Mouse (Mus musculus) MEL (cell line): ENCODE measurements around the gene Cdkl5. TPM values are rescaled to one million over a fixed set of nuclear protein-coding genes. Genes with fewer than 3 reads are reported as not detected.

Source experiments
- DNase-seq: peaks from one replicate; pipeline ENCODE4 v3.0.0; 2011; ENCODE audit warnings: low read depth, low spot score
- H3K27ac ChIP-seq: 2 replicates; pipeline ENCODE4 v1.5.1; 2012; ENCODE audit warnings: low read depth, mild to moderate bottlenecking, control low read depth, low read length, moderate library complexity; ENCODE audit not compliant: control insufficient read depth
- H3K27me3 ChIP-seq, 2 experiments: fragments of 150-350 bp in 1 of 2; sonication (generic) in 1 of 2; 2 replicates each; pipeline ENCODE4 v1.6.1; 2012; ENCODE audit warnings: low read length in 2 of 2, mild to moderate bottlenecking in 2 of 2, improper control_type of control experiment in 1 of 2, moderate library complexity in 1 of 2; ENCODE audit not compliant: insufficient read depth in 2 of 2, control insufficient read depth in 1 of 2
- H3K36me3 ChIP-seq, 2 experiments: 2 replicates each; pipeline ENCODE4 v1.6.1; 2012 to 2014; ENCODE audit warnings: low read length in 2 of 2, improper control_type of control experiment in 1 of 2, inconsistent platforms in 1 of 2, mild to moderate bottlenecking in 1 of 2; ENCODE audit not compliant: insufficient read depth in 2 of 2, control insufficient read depth in 1 of 2
- H3K4me1 ChIP-seq, 2 experiments: fragments of 150-350 bp in 1 of 2; sonication (generic) in 1 of 2; 2 replicates each; pipeline ENCODE4 v1.6.1; 2012; ENCODE audit warnings: low read length in 2 of 2, improper control_type of control experiment in 1 of 2, mild to moderate bottlenecking in 1 of 2; ENCODE audit not compliant: insufficient read depth in 2 of 2, control insufficient read depth in 1 of 2
- H3K4me3 ChIP-seq, 2 experiments: fragments of 150-350 bp in 1 of 2; sonication (generic) in 1 of 2; 2 replicates each; pipeline ENCODE4 v1.5.1; 2012; ENCODE audit warnings: low read depth in 2 of 2, low read length in 2 of 2, mild to moderate bottlenecking in 2 of 2, moderate library complexity in 2 of 2, control low read depth in 1 of 2, improper control_type of control experiment in 1 of 2; ENCODE audit not compliant: control insufficient read depth in 1 of 2, insufficient read depth in 1 of 2
- H3K79me2 ChIP-seq: 2 replicates; pipeline ENCODE4 v1.6.1; 2012; ENCODE audit warnings: mild to moderate bottlenecking, low read length, moderate library complexity; ENCODE audit not compliant: control insufficient read depth, poor library complexity, insufficient read depth
- H3K9ac ChIP-seq: 2 replicates; pipeline ENCODE4 v1.6.1; 2012; ENCODE audit warnings: low read depth, mild to moderate bottlenecking, control low read depth, low read length, moderate library complexity; ENCODE audit not compliant: control insufficient read depth, poor library complexity, severe bottlenecking
- H3K9me3 ChIP-seq: fragments of 150-350 bp; sonication (generic); replicated peaks from 2 replicates; pipeline ENCODE4 v1.6.1; 2012; ENCODE audit warnings: mild to moderate bottlenecking, low read length, improper control_type of control experiment, moderate library complexity; ENCODE audit not compliant: insufficient read depth
- CHD1 ChIP-seq: IDR thresholded peaks from 2 replicates; pipeline ENCODE4 v1.6.1; 2012; ENCODE audit warnings: low read depth, mild to moderate bottlenecking, inconsistent platforms, low read length, improper control_type of control experiment
- CHD2 ChIP-seq: IDR thresholded peaks from 2 replicates; pipeline ENCODE4 v1.6.1; 2011; ENCODE audit warnings: low read length, improper control_type of control experiment
- CTCF ChIP-seq, 3 experiments: IDR thresholded peaks in 2 of 3; conservative IDR thresholded peaks in 1 of 3; 2 replicates each; pipeline ENCODE4 v1.5.1; 2011 to 2012; ENCODE audit warnings: low read length in 3 of 3, low read depth in 2 of 3, mild to moderate bottlenecking in 2 of 3, improper control_type of control experiment in 1 of 3, inconsistent platforms in 1 of 3, mixed read lengths in 1 of 3, moderate library complexity in 1 of 3; ENCODE audit not compliant: control insufficient read depth in 1 of 3, insufficient read depth in 1 of 3, poor library complexity in 1 of 3, severe bottlenecking in 1 of 3
- E2F4 ChIP-seq: IDR thresholded peaks from 2 replicates; pipeline ENCODE4 v1.6.1; 2011; ENCODE audit warnings: low read depth, low read length, improper control_type of control experiment, borderline replicate concordance
- ETS1 ChIP-seq: IDR thresholded peaks from 2 replicates; pipeline ENCODE4 v1.6.1; 2012; ENCODE audit warnings: low read depth, mild to moderate bottlenecking, inconsistent platforms, low read length, improper control_type of control experiment, moderate library complexity
- JUND ChIP-seq: IDR thresholded peaks from 2 replicates; pipeline ENCODE4 v1.6.1; 2011; ENCODE audit warnings: low read depth, mild to moderate bottlenecking, improper control_type of control experiment, low read length
- KAT2A ChIP-seq: conservative IDR thresholded peaks from 2 replicates; pipeline ENCODE4 v1.6.1; 2012; ENCODE audit warnings: low read depth, low read length, improper control_type of control experiment, inconsistent platforms
- MAFK ChIP-seq: IDR thresholded peaks from 2 replicates; pipeline ENCODE4 v1.6.1; 2011; ENCODE audit warnings: low read depth, mild to moderate bottlenecking, low read length, improper control_type of control experiment, borderline replicate concordance
- MAZ ChIP-seq: IDR thresholded peaks from 2 replicates; pipeline ENCODE4 v1.6.1; 2012; ENCODE audit warnings: low read depth, mild to moderate bottlenecking, inconsistent platforms, low read length, improper control_type of control experiment
- MEF2A ChIP-seq: IDR thresholded peaks from 2 replicates; pipeline ENCODE4 v1.6.1; 2014; ENCODE audit warnings: low read depth, mild to moderate bottlenecking, inconsistent platforms, low read length, improper control_type of control experiment; ENCODE audit not compliant: poor library complexity, insufficient replicate concordance, severe bottlenecking; ENCODE audit errors: extremely low read depth
- MYB ChIP-seq: IDR thresholded peaks from 2 replicates; pipeline ENCODE4 v1.6.1; 2011; ENCODE audit warnings: mild to moderate bottlenecking, low read depth, low read length, improper control_type of control experiment
- NELFE ChIP-seq: IDR thresholded peaks from 2 replicates; pipeline ENCODE4 v1.6.1; 2011; ENCODE audit warnings: low read depth, low read length, improper control_type of control experiment
- POLR2A ChIP-seq, 2 experiments: IDR thresholded peaks; 2 replicates each; pipeline ENCODE4 v1.6.1; 2011 to 2012; ENCODE audit warnings: low read length in 2 of 2, mild to moderate bottlenecking in 2 of 2, control low read depth in 1 of 2, improper control_type of control experiment in 1 of 2, low read depth in 1 of 2, moderate library complexity in 1 of 2; ENCODE audit not compliant: control insufficient read depth in 1 of 2, insufficient read depth in 1 of 2, poor library complexity in 1 of 2
- POLR2AphosphoS2 ChIP-seq: IDR thresholded peaks from 2 replicates; pipeline ENCODE4 v1.6.1; 2011; ENCODE audit warnings: low read length, improper control_type of control experiment
- POLR2AphosphoS5 ChIP-seq: IDR thresholded peaks from 2 replicates; pipeline ENCODE4 v1.6.1; 2012; ENCODE audit warnings: low read depth, borderline replicate concordance, mild to moderate bottlenecking, inconsistent platforms, low read length, moderate library complexity, mixed read lengths
- RAD21 ChIP-seq: IDR thresholded peaks from 2 replicates; pipeline ENCODE4 v1.6.1; 2011; ENCODE audit warnings: mild to moderate bottlenecking, low read depth, low read length, improper control_type of control experiment
- RCOR1 ChIP-seq: IDR thresholded peaks from 2 replicates; pipeline ENCODE4 v1.6.1; 2012; ENCODE audit warnings: low read depth, mild to moderate bottlenecking, inconsistent platforms, low read length, improper control_type of control experiment
- SIN3A ChIP-seq: IDR thresholded peaks from 2 replicates; pipeline ENCODE4 v1.6.1; 2012; ENCODE audit warnings: low read length, improper control_type of control experiment, inconsistent platforms
- SMC3 ChIP-seq: IDR thresholded peaks from 2 replicates; pipeline ENCODE4 v1.6.1; 2011; ENCODE audit warnings: low read depth, low read length, improper control_type of control experiment
- UBTF ChIP-seq: IDR thresholded peaks from 2 replicates; pipeline ENCODE4 v1.6.1; 2012; ENCODE audit warnings: low read depth, mild to moderate bottlenecking, inconsistent platforms, low read length, improper control_type of control experiment, moderate library complexity, borderline replicate concordance; ENCODE audit not compliant: insufficient read depth
- USF1 ChIP-seq: IDR thresholded peaks from 2 replicates; pipeline ENCODE4 v1.6.1; 2014; ENCODE audit warnings: low read depth, mild to moderate bottlenecking, inconsistent platforms, low read length, improper control_type of control experiment, moderate library complexity
- USF2 ChIP-seq, 2 experiments: IDR thresholded peaks; 2 replicates each; pipeline ENCODE4 v1.6.1; 2011 to 2012; ENCODE audit warnings: improper control_type of control experiment in 2 of 2, low read length in 2 of 2, borderline replicate concordance in 1 of 2, inconsistent platforms in 1 of 2, low read depth in 1 of 2, mild to moderate bottlenecking in 1 of 2; ENCODE audit not compliant: insufficient read depth in 1 of 2
- ZC3H11A ChIP-seq: IDR thresholded peaks from 2 replicates; pipeline ENCODE4 v1.6.1; 2012; ENCODE audit warnings: low read depth, mild to moderate bottlenecking, inconsistent platforms, low read length, improper control_type of control experiment
- ZKSCAN1 ChIP-seq: IDR thresholded peaks from 2 replicates; pipeline ENCODE4 v1.6.1; 2012; ENCODE audit warnings: low read depth, mild to moderate bottlenecking, inconsistent platforms, low read length, improper control_type of control experiment, moderate library complexity
- ZMIZ1 ChIP-seq: IDR thresholded peaks from 2 replicates; pipeline ENCODE4 v1.6.1; 2012; ENCODE audit warnings: low read depth, mild to moderate bottlenecking, inconsistent platforms, low read length, improper control_type of control experiment, moderate library complexity
- ZNF384 ChIP-seq: IDR thresholded peaks from 2 replicates; pipeline ENCODE4 v1.6.1; 2012; ENCODE audit warnings: low read depth, mild to moderate bottlenecking, inconsistent platforms, low read length, improper control_type of control experiment
- polyA plus RNA-seq, 2 experiments: library from polyadenylated mRNA; stranded (reverse) in 1 of 2; unstranded in 1 of 2; fragments of >175 nt in 1 of 2; fragments of >200 nt in 1 of 2; gene quantifications; 2 replicates each; pipeline versions ENCODE4 v1.2.1 to v1.2.4; 2012; ENCODE audit warnings: low replicate concordance in 2 of 2, low read depth in 1 of 2; ENCODE audit not compliant: insufficient read length in 2 of 2, insufficient read depth in 1 of 2, missing spikeins in 1 of 2
- total RNA-seq: library from RNA; depleted of rRNA; stranded (reverse); fragments of 300-350 nt; gene quantifications from 2 replicates; pipeline ENCODE4 v1.2.3, GENCODE M21; 2012

Cdkl5 gene
- total and polyA plus RNA-seq, 3 experiments, result 1.7 to 2.8 TPM; not detected in 1

DNA sequence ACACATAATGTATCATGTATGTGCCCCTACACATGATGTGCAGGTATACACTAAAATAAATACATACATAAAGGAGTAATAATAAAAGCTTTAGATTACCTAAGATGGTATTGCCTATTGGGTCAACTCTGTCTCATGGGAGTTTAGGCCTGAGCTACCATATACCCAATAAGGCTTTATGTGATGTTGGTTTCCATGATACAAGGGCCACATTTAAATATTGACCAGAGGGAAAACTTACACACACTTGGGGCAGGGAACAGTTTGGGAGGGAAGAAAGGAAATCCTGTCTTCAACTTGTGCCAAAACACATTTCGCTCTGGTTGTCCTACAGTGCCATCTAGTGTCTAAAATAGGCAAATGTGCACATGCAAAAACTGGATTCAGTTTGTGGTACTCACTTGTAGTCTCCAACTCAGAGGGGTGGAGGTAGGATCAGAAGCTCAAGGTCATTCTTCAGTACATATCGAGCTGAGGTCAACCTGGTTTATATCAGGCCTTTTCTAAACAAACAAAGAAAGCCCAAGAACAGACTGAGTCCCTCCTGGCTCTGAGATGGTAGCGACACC is 38.8 kb upstream of the Cdkl5 start (continued):
- TF ChIP-seq POLR2AphosphoS2, result no peak
- no peak for TF ChIP-seq KAT2A

GRCm38 (mm10) chrX:161032423-161032822 is 37.9 kb upstream of the Cdkl5 start:
- Histone ChIP-seq H3K36me3 (no peaks in the 10 kb centered on the region), H3K79me2 (no peaks in the 10 kb centered on the region), H3K9ac (no peak overlapping the region), H3K27ac (no peak overlapping the region), H3K27me3 (peaks cover 0 to 1% of the 10 kb centered on the region in 2 experiments; a peak in 1 of 4 replicates), H3K4me1 (no peaks in the 10 kb centered on the region), H3K9me3 (no peaks in the 10 kb centered on the region), H3K4me3 (no peak overlapping the region)
- peak; percentile 46 for DNase-seq
- TF ChIP-seq SMC3, result peak; percentile 40
- TF ChIP-seq CTCF (IDR thresholded peaks at IDR 0.05 in 2 of 3, conservative IDR thresholded peaks at IDR 0.05 in 1 of 3; ENCODE audit: control insufficient read depth in 1 of 3, insufficient read depth in 1 of 3, low read depth in 2 of 3, low read length in 3 of 3, poor library complexity in 1 of 3, severe bottlenecking in 1 of 3), result peak; percentile 13 to 60 (median 25); a peak in 3 of 6 replicates
- peak; percentile 28 for TF ChIP-seq RAD21
- TF ChIP-seq MEF2A, result no peak
- TF ChIP-seq JUND, result no peak

- Histone ChIP-seq H3K27ac (no peak overlapping the region), H3K27me3 (peaks cover 0 to 1% of the 10 kb centered on the region in 2 experiments; a peak in 1 of 4 replicates), H3K9me3 (no peaks in the 10 kb centered on the region), H3K79me2 (no peaks in the 10 kb centered on the region)
- no peak for DNase-seq
- TF ChIP-seq ZNF384 (no peak), USF2 (IDR thresholded peaks at IDR 0.05; ENCODE audit: borderline replicate concordance in 1 of 2, insufficient read depth in 1 of 2, low read depth in 1 of 2, low read length in 2 of 2) (no peak), E2F4 (no peak), UBTF (no peak), MAFK (no peak), USF1 (no peak), SIN3A (no peak), ZKSCAN1 (no peak), CTCF (IDR thresholded peaks at IDR 0.05 in 2 of 3, conservative IDR thresholded peaks at IDR 0.05 in 1 of 3; ENCODE audit: control insufficient read depth in 1 of 3, insufficient read depth in 1 of 3, low read depth in 2 of 3, low read length in 3 of 3, poor library complexity in 1 of 3, severe bottlenecking in 1 of 3) (peak in 1 of 3 experiments; percentile 48; a peak in 2 of 6 replicates), POLR2AphosphoS5 (no peak), ETS1 (no peak), MAZ (no peak), SMC3 (peak; percentile 56), ZC3H11A (peak; percentile 46), CHD2 (no peak), MYB (no peak), CHD1 (no peak), RCOR1 (no peak), KAT2A (no peak), POLR2A (IDR thresholded peaks at IDR 0.05; ENCODE audit: control insufficient read depth in 1 of 2, insufficient read depth in 1 of 2, low read depth in 1 of 2, low read length in 2 of 2, poor library complexity in 1 of 2) (no peak), NELFE (no peak), MEF2A (no peak), ZMIZ1 (no peak), RAD21 (peak; percentile 64)
- TF ChIP-seq, all 39 proteins: peak for 4
- Histone ChIP-seq H3K36me3 (no peaks in the 10 kb centered on the region), H3K4me3 (no peak overlapping the region), H3K4me1 (no peaks in the 10 kb centered on the region), H3K9ac (no peak overlapping the region)
Observed at GRCm38 (mm10) chrX:161030233-161030632, 35.7 kb upstream of the Cdkl5 start.
